Mouse (Mus musculus): ENCODE results near the gene Srrm3. TPM values are rescaled to one million over a fixed set of nuclear protein-coding genes. Genes with fewer than 3 reads are reported as not detected.
A peak's percentile ranks its signal among the peaks of the same experiment; 100 is the strongest.

Srrm3 gene
- polyA plus RNA-seq, 1 experiment from 2014 or later, result 1.1 TPM

DNA sequence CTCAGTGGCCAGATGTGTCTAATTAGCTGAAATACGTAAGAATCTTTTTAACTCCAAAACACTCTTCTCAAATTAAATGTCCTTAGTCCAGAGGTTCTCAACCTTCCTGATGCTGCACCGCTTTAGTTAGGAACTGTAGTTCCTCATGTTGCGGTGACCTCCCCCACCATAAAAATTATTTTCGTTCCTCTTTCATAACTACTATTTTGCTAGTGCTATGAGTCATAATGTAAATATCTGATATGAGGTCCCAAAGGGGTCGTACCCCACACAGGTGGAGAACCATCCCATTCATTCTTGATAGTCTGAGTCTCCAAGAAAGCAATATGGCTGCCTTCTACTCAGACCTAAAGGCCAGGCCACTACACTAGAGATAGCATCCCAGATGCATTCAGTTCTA is 63.8 kb downstream of the Srrm3 start:
- ATAC-seq (ENCODE audit: insufficient number of reproducible peaks, low FRiP score, low TSS enrichment, low read depth), result no peak
- Histone ChIP-seq H3K9ac (no peak overlapping the region), H3K36me3 (no peaks in the 10 kb centered on the region), H3K4me1 (peaks cover 18% of the 10 kb centered on the region), H3K9me3 (replicated peaks) (no peaks in the 10 kb centered on the region), H3K4me3 (replicated peaks) (no peak overlapping the region), H3K27me3 (peaks cover 54% of the 10 kb centered on the region), H3K27ac (replicated peaks) (no peak overlapping the region), H3K4me2 (replicated peaks) (no peak overlapping the region)
- WGBS, result 78% methylated on average over 5 of the region's 5 CpGs

- peaks cover 34% of the 10 kb centered on the region for H3K27me3 ChIP-seq
- H3K4me3 ChIP-seq (replicated peaks), result no peak overlapping the region
- WGBS, result 15% methylated on average over 16 of the region's 16 CpGs
Observed at GRCm38 (mm10) chr5:135872996-135873395, 66.3 kb downstream of the Srrm3 start.

GRCm38 (mm10) chr5:135873753-135874152 is 67.1 kb downstream of the Srrm3 start:
- 65% methylated on average over 9 of the region's 9 CpGs for WGBS

More at GRCm38 (mm10) chr5:135872996-135873395, 66.3 kb downstream of the Srrm3 start:
- Histone ChIP-seq H3K9ac (peak overlapping the region; percentile 3; the same call in 1 of the 2 replicates), H3K4me2 (replicated peaks) (no peak overlapping the region), H3K4me1 (peaks cover 22% of the 10 kb centered on the region), H3K9me3 (replicated peaks) (no peaks in the 10 kb centered on the region), H3K36me3 (no peaks in the 10 kb centered on the region), H3K27ac (replicated peaks) (no peak overlapping the region)
- no peak for ATAC-seq (ENCODE audit: insufficient number of reproducible peaks, low FRiP score, low TSS enrichment, low read depth)

GRCm38 (mm10) chr5:135877180-135877579 is 70.5 kb downstream of the Srrm3 start:
- no peaks in the 10 kb centered on the region for H3K27me3 ChIP-seq
- no peak overlapping the region for H3K9ac ChIP-seq
- 12% methylated on average over 8 of the region's 8 CpGs for WGBS
- peak overlapping the region; percentile 46 for H3K4me3 ChIP-seq (replicated peaks)
- no peak for ATAC-seq (ENCODE audit: insufficient number of reproducible peaks, low FRiP score, low TSS enrichment, low read depth)
- H3K4me2 ChIP-seq (replicated peaks), result peak overlapping the region; percentile 63
- H3K36me3 ChIP-seq, result no peaks in the 10 kb centered on the region
- 0 out of 2 replicates have a peak overlapping the region, but pooled peaks have one; percentile 34 for H3K27ac ChIP-seq (replicated peaks)
- no peaks in the 10 kb centered on the region for H3K9me3 ChIP-seq (replicated peaks)
- H3K4me1 ChIP-seq, result peaks cover 29% of the 10 kb centered on the region

More at GRCm38 (mm10) chr5:135873753-135874152, 67.1 kb downstream of the Srrm3 start:
- Histone ChIP-seq H3K4me1 (peaks cover 21% of the 10 kb centered on the region), H3K9me3 (replicated peaks) (no peaks in the 10 kb centered on the region), H3K9ac (no peak overlapping the region), H3K4me2 (replicated peaks) (no peak overlapping the region), H3K27me3 (peaks cover 26% of the 10 kb centered on the region), H3K36me3 (no peaks in the 10 kb centered on the region), H3K27ac (replicated peaks) (no peak overlapping the region), H3K4me3 (replicated peaks) (no peak overlapping the region)
- ATAC-seq (ENCODE audit: insufficient number of reproducible peaks, low FRiP score, low TSS enrichment, low read depth), result no peak

GRCm38 (mm10) chr5:135877831-135878231 is 71.1 kb downstream of the Srrm3 start:
- H3K4me2 ChIP-seq (replicated peaks), result peak overlapping the region; percentile 63
- H3K9me3 ChIP-seq (replicated peaks), result no peaks in the 10 kb centered on the region
- no peaks in the 10 kb centered on the region for H3K36me3 ChIP-seq
- peak; percentile 13; the same call in 1 of the 2 replicates for ATAC-seq (ENCODE audit: insufficient number of reproducible peaks, low FRiP score, low TSS enrichment, low read depth)
- under 1% methylated on average over 16 of the region's 16 CpGs for WGBS
- no peaks in the 10 kb centered on the region for H3K27me3 ChIP-seq
- H3K4me3 ChIP-seq (replicated peaks), result peak overlapping the region; percentile 46
- no peak overlapping the region for H3K9ac ChIP-seq
- peaks cover 29% of the 10 kb centered on the region for H3K4me1 ChIP-seq
- 0 out of 2 replicates have a peak overlapping the region, but pooled peaks have one; percentile 34 for H3K27ac ChIP-seq (replicated peaks)

- Histone ChIP-seq H3K4me3 (replicated peaks) (no peak overlapping the region), H3K27ac (replicated peaks) (peak overlapping the region; percentile 82), H3K9me3 (replicated peaks) (no peaks in the 10 kb centered on the region), H3K9ac (no peak overlapping the region), H3K4me1 (peaks cover 29% of the 10 kb centered on the region), H3K36me3 (no peaks in the 10 kb centered on the region), H3K4me2 (replicated peaks) (peak overlapping the region; percentile 17), H3K27me3 (no peaks in the 10 kb centered on the region)
- peak; percentile 81 for ATAC-seq (ENCODE audit: insufficient number of reproducible peaks, low FRiP score, low TSS enrichment, low read depth)
- WGBS, result 30% methylated on average over 13 of the region's 13 CpGs
Observed at GRCm38 (mm10) chr5:135879449-135880158, 72.9 kb downstream of the Srrm3 start.

DNA sequence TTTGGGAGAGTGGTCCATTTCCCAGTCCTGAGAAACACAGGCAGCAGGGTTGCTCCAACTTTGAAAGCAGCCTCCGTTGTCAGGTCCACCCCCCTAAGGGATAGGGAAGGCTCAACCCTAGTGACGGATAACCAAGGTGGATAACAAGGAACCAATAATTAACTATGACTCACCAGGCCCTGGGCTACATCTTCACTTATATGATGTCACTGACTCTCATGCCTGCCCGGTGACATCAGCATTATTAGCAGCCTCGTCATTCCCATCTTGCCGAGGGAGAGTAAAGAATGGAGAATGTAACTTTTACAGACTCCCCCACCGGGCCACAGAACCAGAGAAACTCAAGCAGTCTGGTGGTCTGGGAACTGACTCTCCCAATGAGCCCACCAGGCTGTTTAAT is 78.0 kb downstream of the Srrm3 start:
- Histone ChIP-seq H3K27ac (replicated peaks) (no peak overlapping the region), H3K9me3 (replicated peaks) (no peaks in the 10 kb centered on the region), H3K36me3 (no peaks in the 10 kb centered on the region), H3K4me3 (replicated peaks) (no peak overlapping the region), H3K4me2 (replicated peaks) (no peak overlapping the region), H3K4me1 (peaks cover 21% of the 10 kb centered on the region), H3K9ac (no peak overlapping the region), H3K27me3 (no peaks in the 10 kb centered on the region)
- 55% methylated on average over 6 of the region's 6 CpGs for WGBS
- ATAC-seq (ENCODE audit: insufficient number of reproducible peaks, low FRiP score, low TSS enrichment, low read depth), result no peak

GRCm38 (mm10) chr5:135887675-135888102 is 81.0 kb downstream of the Srrm3 start, which contains the start of gene Hspb1:
TSS of gene Hspb1 (plus strand) at chr5:135887919.
- Histone ChIP-seq H3K36me3 (no peaks in the 10 kb centered on the region), H3K27me3 (no peaks in the 10 kb centered on the region; the same call in 1 of the 2 replicates), H3K4me1 (peaks cover 26% of the 10 kb centered on the region), H3K4me3 (replicated peaks) (peak within 1 kb of the TSS; percentile 44), H3K27ac (replicated peaks) (peak within 1 kb of the TSS; percentile 58), H3K4me2 (replicated peaks) (peak within 1 kb of the TSS; percentile 59), H3K9me3 (replicated peaks) (no peaks in the 10 kb centered on the region), H3K9ac (peak within 1 kb of the TSS; percentile 35)
- ATAC-seq (ENCODE audit: insufficient number of reproducible peaks, low FRiP score, low TSS enrichment, low read depth), result peak; percentile 74
- WGBS, result under 1% methylated on average over 24 of the region's 24 CpGs

DNA sequence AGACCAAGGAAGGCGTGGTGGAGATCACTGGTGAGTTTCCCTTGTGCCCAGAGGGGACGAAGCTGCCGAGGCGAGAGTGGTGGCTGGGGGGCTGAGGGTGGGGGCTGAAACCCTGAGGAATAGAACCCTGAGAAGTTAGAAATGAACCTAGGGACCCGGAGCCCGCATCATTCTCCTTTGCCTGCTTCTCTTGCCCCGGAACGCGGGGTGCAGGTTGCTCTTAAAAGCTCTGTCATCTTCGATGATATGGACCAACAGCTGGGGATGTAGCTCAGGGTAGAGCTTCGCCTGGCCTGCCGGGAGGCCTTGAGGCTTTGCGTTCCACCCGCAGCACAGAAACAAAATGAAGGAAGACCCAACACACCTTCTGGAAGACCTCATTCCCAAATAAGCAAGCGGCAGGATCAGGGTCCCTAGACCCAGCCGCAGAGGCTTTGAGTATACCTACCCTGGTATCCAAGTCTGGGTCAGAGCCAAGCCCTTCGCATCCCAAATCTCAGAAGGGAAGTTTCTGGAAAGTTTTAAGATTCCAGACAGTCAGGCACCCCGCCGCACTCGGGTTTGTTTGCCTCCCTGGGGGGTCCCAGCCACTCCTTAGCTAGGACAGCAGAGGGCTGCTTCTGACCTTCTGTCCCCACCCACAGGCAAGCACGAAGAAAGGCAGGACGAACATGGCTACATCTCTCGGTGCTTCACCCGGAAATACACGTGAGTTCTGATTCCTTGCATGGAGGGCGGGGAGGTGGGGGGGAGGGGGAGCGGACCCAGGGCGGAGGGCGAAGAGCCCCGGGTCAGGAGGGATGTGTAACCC is 81.9 kb downstream of the Srrm3 start:
- Histone ChIP-seq H3K4me1 (peaks cover 31% of the 10 kb centered on the region), H3K4me2 (replicated peaks) (peak overlapping the region; percentile 59), H3K27ac (replicated peaks) (peak overlapping the region; percentile 58; the same call in 1 of the 2 replicates), H3K36me3 (no peaks in the 10 kb centered on the region), H3K9me3 (replicated peaks) (no peaks in the 10 kb centered on the region), H3K9ac (peak overlapping the region; percentile 35), H3K27me3 (no peaks in the 10 kb centered on the region; the same call in 1 of the 2 replicates), H3K4me3 (replicated peaks) (peak overlapping the region; percentile 44)
- WGBS, result 2% methylated on average over 30 of the region's 30 CpGs
- ATAC-seq (ENCODE audit: insufficient number of reproducible peaks, low FRiP score, low TSS enrichment, low read depth), result no peak

DNA sequence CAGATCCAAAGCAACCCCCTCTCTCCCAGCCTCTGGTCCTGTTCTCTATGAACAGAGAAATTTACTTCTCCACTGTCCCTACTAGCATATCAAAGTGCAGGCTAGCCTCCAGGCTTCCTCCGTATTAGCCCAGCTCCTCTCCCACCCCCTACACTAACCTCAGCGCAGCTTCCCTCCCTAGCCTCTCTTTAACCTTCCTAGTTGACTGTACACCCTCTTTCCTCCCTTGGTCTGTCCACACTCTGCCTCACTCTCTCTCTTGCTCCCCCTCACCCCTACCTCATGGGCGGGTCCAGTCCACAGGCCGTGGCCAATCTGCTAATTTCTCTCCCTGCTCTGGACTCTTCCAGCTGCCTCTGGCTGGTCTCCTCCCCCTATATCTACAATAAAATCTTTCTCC is 83.6 kb downstream of the Srrm3 start:
- 31% methylated on average over 4 of the region's 4 CpGs for WGBS
- Histone ChIP-seq H3K36me3 (no peaks in the 10 kb centered on the region), H3K4me1 (peaks cover 31% of the 10 kb centered on the region), H3K9ac (no peak overlapping the region), H3K27me3 (no peaks in the 10 kb centered on the region; the same call in 1 of the 2 replicates), H3K27ac (replicated peaks) (0 out of 2 replicates have a peak overlapping the region, but pooled peaks have one; percentile 18), H3K9me3 (replicated peaks) (no peaks in the 10 kb centered on the region), H3K4me3 (replicated peaks) (no peak overlapping the region), H3K4me2 (replicated peaks) (no peak overlapping the region)
- peak; percentile 4; the same call in 1 of the 2 replicates for ATAC-seq (ENCODE audit: insufficient number of reproducible peaks, low FRiP score, low TSS enrichment, low read depth)

GRCm38 (mm10) chr5:135890920-135891319 is 84.2 kb downstream of the Srrm3 start:
- Histone ChIP-seq H3K9ac (no peak overlapping the region), H3K4me1 (peaks cover 31% of the 10 kb centered on the region), H3K27ac (replicated peaks) (peak overlapping the region; percentile 18; the same call in 1 of the 2 replicates), H3K36me3 (no peaks in the 10 kb centered on the region), H3K4me2 (replicated peaks) (no peak overlapping the region), H3K9me3 (replicated peaks) (no peaks in the 10 kb centered on the region), H3K27me3 (no peaks in the 10 kb centered on the region; the same call in 1 of the 2 replicates), H3K4me3 (replicated peaks) (no peak overlapping the region)
- WGBS, result 51% methylated on average over 3 of the region's 3 CpGs
- no peak for ATAC-seq (ENCODE audit: insufficient number of reproducible peaks, low FRiP score, low TSS enrichment, low read depth)

Measured in embryonic facial prominence, embryonic 15.5 days (tissue).